Comparison of ENCODE assay signal across 10 mouse cellular contexts in genomic region chr8:91376785-91377184, GRCm38 (mm10).
DNase-seq lines count a peak whose midpoint lies in the region; ATAC-seq and TF ChIP-seq lines count a peak whose summit lies in the region.
"Had no signal": no experiment of that assay in that cellular context is flagged by ENCODE, and none has a peak within 500 bp of the region (broad histone marks: within the 10 kb centered on the region; RNA-seq: fewer than 3 reads in every experiment).

No protein-coding gene starts in this region.

- H3K9me3 ChIP-seq in liver, embryonic 12.5 days (replicated peaks): no peaks in the 10 kb centered on the region
- H3K9me3 ChIP-seq: neural tube, embryonic 13.5 days had no signal

- H3K9ac ChIP-seq in liver, embryonic 12.5 days: no peak overlapping the region
- H3K9ac ChIP-seq: neural tube, embryonic 13.5 days had no signal

- TF ChIP-seq POLR2A in thymus, adult 2 months (IDR thresholded peaks at IDR 0.05; ENCODE audit: control insufficient read depth, extremely low read depth, insufficient read depth, low read length, poor library complexity): no peak

- peaks cover 75% of the 10 kb centered on the region for H3K4me1 ChIP-seq in liver, embryonic 12.5 days
- H3K4me1 ChIP-seq in thymus, adult 2 months (replicated peaks; ENCODE audit: control insufficient read depth, insufficient read depth, low read length): peaks cover 5% of the 10 kb centered on the region

- no peak for DNase-seq in frontal cortex, postnatal 14 days (ENCODE audit: low spot score in 2 of 2)
- DNase-seq in heart, adult 9 months (ENCODE audit: low spot score in 2 of 2): peak; percentile 62 to 75
- DNase-seq in thymus, postnatal 4 days: no peak
- no peak for DNase-seq in thymus, adult 2 months

- no peaks in the 10 kb centered on the region for H3K27me3 ChIP-seq in liver, embryonic 12.5 days (replicated peaks)
- H3K27me3 ChIP-seq in thymus, adult 2 months (ENCODE audit: control insufficient read depth, insufficient read depth, low read length): no peaks in the 10 kb centered on the region

- 27% methylated on average over 11 of the region's 11 CpGs for WGBS in liver, embryonic 12.5 days (ENCODE audit: insufficient replicate concordance)
- 80% methylated on average over 11 of the region's 11 CpGs for WGBS in thymus, adult 2 months

- no peaks in the 10 kb centered on the region for H3K36me3 ChIP-seq in liver, embryonic 12.5 days
- H3K36me3 ChIP-seq in thymus, adult 2 months (ENCODE audit: control insufficient read depth, insufficient read depth, low read length): no peaks in the 10 kb centered on the region
- H3K36me3 ChIP-seq: neural tube, embryonic 13.5 days had no signal

- H3K4me3 ChIP-seq in liver, embryonic 12.5 days: no peak overlapping the region
- H3K4me3 ChIP-seq in thymus, adult 2 months (ENCODE audit: control insufficient read depth, insufficient read depth, low read length): no peak overlapping the region
- H3K4me3 ChIP-seq: erythroblast, embryonic 14.5 days; neural tube, embryonic 13.5 days had no signal

- H3K27ac ChIP-seq in liver, embryonic 12.5 days: no peak overlapping the region
- no peak overlapping the region for H3K27ac ChIP-seq in thymus, adult 2 months (ENCODE audit: control insufficient read depth, insufficient read depth, low read length)
- H3K27ac ChIP-seq: neural tube, embryonic 13.5 days had no signal

- peak overlapping the region; percentile 39 for H3K4me2 ChIP-seq in liver, embryonic 12.5 days
- H3K4me2 ChIP-seq: neural tube, embryonic 13.5 days had no signal

- no peak for TF ChIP-seq CTCF in thymus, adult 2 months (IDR thresholded peaks at IDR 0.05; ENCODE audit: borderline replicate concordance, control insufficient read depth, extremely low read depth, insufficient read depth, low read length, poor library complexity)

- ATAC-seq in frontal cortex, adult (ENCODE audit: low TSS enrichment): peak; percentile 64
- ATAC-seq in common myeloid progenitor, adult 5-6 weeks (replicated peaks; ENCODE audit: low read depth, poor library complexity, severe bottlenecking): peak; percentile 16; the same call in 1 of the 2 replicates
- ATAC-seq in liver, embryonic 12.5 days: no peak
- ATAC-seq in erythroid progenitor cell, adult 5-6 weeks (replicated peaks; ENCODE audit: low FRiP score, poor library complexity, severe bottlenecking): no peak

Comparison
In these comparisons a context has a peak if more than half of its experiments do, and no peak if none do; other contexts are left out.
1. ATAC-seq: peak in frontal cortex, adult (single experiment) and common myeloid progenitor, adult 5-6 weeks (single experiment); none in liver, embryonic 12.5 days (single experiment) and erythroid progenitor cell, adult 5-6 weeks (single experiment).
2. DNase-seq: peak in heart, adult 9 months (2 of 2); none in frontal cortex, postnatal 14 days (0 of 2), thymus, postnatal 4 days (single experiment) and thymus, adult 2 months (single experiment).